Mouse (Mus musculus) heart, embryonic 14.5 days (tissue): ENCODE data around the gene Lcmt2. TPM values are rescaled to one million over a fixed set of nuclear protein-coding genes. Genes with fewer than 3 reads are reported as not detected.

Experiments used
- ATAC-seq: fragments of 200-750 bp; cut with Nextera tagmentation; 2 replicates; pipeline ENCODE4 v1.8.0; 2017; ENCODE audit warnings: low read depth, moderate TSS enrichment; ENCODE audit not compliant: insufficient number of reproducible peaks, insufficient read depth, low FRiP score
- H3K27ac ChIP-seq, 2 experiments: fragments of 200-500 bp in 1 of 2; fragments of 300-500 bp in 1 of 2; sonication (generic) in 1 of 2; replicated peaks in 1 of 2; 2 replicates each; pipeline ENCODE4 v1.5.1; 2012 to 2014; ENCODE audit warnings: low read depth in 2 of 2, low read length in 2 of 2, control low read depth in 1 of 2, mild to moderate bottlenecking in 1 of 2, mixed read lengths in 1 of 2; ENCODE audit not compliant: control insufficient read depth in 1 of 2, insufficient read depth in 1 of 2
- H3K27me3 ChIP-seq: fragments of 300-500 bp; sonication (generic); 2 replicates; pipeline ENCODE4 v1.6.1; 2014; ENCODE audit warnings: mild to moderate bottlenecking, low read length, control low read depth; ENCODE audit not compliant: control insufficient read depth, insufficient read depth
- H3K36me3 ChIP-seq: fragments of 300-500 bp; sonication (generic); 2 replicates; pipeline ENCODE4 v1.6.1; 2014; ENCODE audit warnings: mild to moderate bottlenecking, control low read depth, low read length, mixed read lengths; ENCODE audit not compliant: control insufficient read depth, insufficient read depth
- H3K4me1 ChIP-seq, 2 experiments: fragments of 200-500 bp in 1 of 2; fragments of 300-500 bp in 1 of 2; sonication (generic) in 1 of 2; 2 replicates each; pipeline ENCODE4 v1.6.1; 2012 to 2014; ENCODE audit warnings: low read length in 2 of 2, control low read depth in 1 of 2, mixed read lengths in 1 of 2; ENCODE audit not compliant: control insufficient read depth in 2 of 2, insufficient read depth in 2 of 2
- H3K4me2 ChIP-seq: fragments of 300-500 bp; sonication (generic); 2 replicates; pipeline ENCODE4 v1.6.1; 2014; ENCODE audit warnings: mild to moderate bottlenecking, low read length
- H3K4me3 ChIP-seq, 2 experiments: fragments of 200-500 bp in 1 of 2; fragments of 300-500 bp in 1 of 2; sonication (generic) in 1 of 2; 2 replicates each; pipeline ENCODE4 v1.5.1; 2012 to 2014; ENCODE audit warnings: low read length in 2 of 2, mild to moderate bottlenecking in 2 of 2, control low read depth in 1 of 2, low read depth in 1 of 2, moderate library complexity in 1 of 2; ENCODE audit not compliant: control insufficient read depth in 1 of 2, insufficient read depth in 1 of 2
- H3K9ac ChIP-seq: fragments of 300-500 bp; sonication (generic); 2 replicates; pipeline ENCODE4 v1.6.1; 2014; ENCODE audit warnings: mild to moderate bottlenecking, low read length
- H3K9me3 ChIP-seq: fragments of 300-500 bp; sonication (generic); 2 replicates; pipeline ENCODE4 v1.6.1; 2016; ENCODE audit warnings: low read length, control low read depth; ENCODE audit not compliant: control insufficient read depth
- WGBS: fragments of 180-500 bp; shearing (Covaris S2); extraction: QIAGEN DNeasy Blood & Tissue Kit; methylation state at CpG from one replicate; pipeline ENCODE4 v1.1.7; 2014; 5-methylcytosine and 5-hydroxymethylcytosine counted together
- polyA plus RNA-seq: library from polyadenylated mRNA; unstranded; fragments of >200 nt; fragmentation: Nextera tagmentation; extraction: Ambion mirVana; gene quantifications from 2 replicates; pipeline ENCODE4 v1.2.1, GENCODE M21; 2014

Lcmt2 gene
- polyA plus RNA-seq, 1 experiment from 2014 or later, result 16.9 TPM

- peaks cover 38% of the 10 kb centered on the region for H3K36me3 ChIP-seq
- peak overlapping the region; percentile 91 for H3K9ac ChIP-seq
- peak overlapping the region; percentile 69 to 90; a peak in 3 of 4 replicates for H3K27ac ChIP-seq
- H3K4me1 ChIP-seq, result peaks cover 5 to 16% of the 10 kb centered on the region in 2 experiments
- no peak for ATAC-seq
- peak overlapping the region; percentile 59 to 82 for H3K4me3 ChIP-seq
- peak overlapping the region; percentile 97 for H3K4me2 ChIP-seq
- no peaks in the 10 kb centered on the region for H3K9me3 ChIP-seq
- WGBS, result 4% methylated on average over 9 of the region's 9 CpGs
- H3K27me3 ChIP-seq, result no peaks in the 10 kb centered on the region
Measured at GRCm38 (mm10) chr2:121169902-121170301, 29.4 kb upstream of the Lcmt2 start.

- H3K27me3 ChIP-seq, result no peaks in the 10 kb centered on the region
- 45% methylated on average over 4 of the region's 4 CpGs for WGBS
- ATAC-seq, result no peak
- H3K36me3 ChIP-seq, result peaks cover 39% of the 10 kb centered on the region
- no peak overlapping the region for H3K27ac ChIP-seq
- H3K9me3 ChIP-seq, result no peaks in the 10 kb centered on the region
- H3K4me3 ChIP-seq, result peak overlapping the region; percentile 5 to 82; a peak in 3 of 4 replicates
- peak overlapping the region; percentile 97 for H3K4me2 ChIP-seq
- peak overlapping the region; percentile 91 for H3K9ac ChIP-seq
- peaks cover 5 to 16% of the 10 kb centered on the region in 2 experiments for H3K4me1 ChIP-seq
Measured at GRCm38 (mm10) chr2:121169173-121169572, 28.7 kb upstream of the Lcmt2 start.

- H3K27ac ChIP-seq, result no peak overlapping the region
- peaks cover 72% of the 10 kb centered on the region for H3K36me3 ChIP-seq
- no peaks in the 10 kb centered on the region for H3K4me1 ChIP-seq
- no peak overlapping the region for H3K4me2 ChIP-seq
- H3K9ac ChIP-seq, result no peak overlapping the region
- 83% methylated on average over 3 of the region's 3 CpGs for WGBS
- no peaks in the 10 kb centered on the region for H3K27me3 ChIP-seq
- no peak overlapping the region for H3K4me3 ChIP-seq
- H3K9me3 ChIP-seq, result no peaks in the 10 kb centered on the region
- ATAC-seq, result no peak
Measured at GRCm38 (mm10) chr2:121153100-121153499, 12.6 kb upstream of the Lcmt2 start.

- no peak for ATAC-seq
- Histone ChIP-seq H3K4me3 (no peak overlapping the region), H3K9ac (no peak overlapping the region), H3K4me1 (no peaks in the 10 kb centered on the region), H3K27me3 (no peaks in the 10 kb centered on the region), H3K9me3 (no peaks in the 10 kb centered on the region), H3K4me2 (no peak overlapping the region), H3K27ac (no peak overlapping the region), H3K36me3 (peaks cover 75% of the 10 kb centered on the region)
- 82% methylated on average over 5 of the region's 5 CpGs for WGBS
Measured at GRCm38 (mm10) chr2:121149679-121150078, 9.2 kb upstream of the Lcmt2 start.

- Histone ChIP-seq H3K4me2 (no peak overlapping the region), H3K27me3 (no peaks in the 10 kb centered on the region), H3K27ac (no peak overlapping the region), H3K9me3 (no peaks in the 10 kb centered on the region), H3K4me1 (peaks cover 10 to 30% of the 10 kb centered on the region in 2 experiments), H3K9ac (no peak overlapping the region), H3K36me3 (peaks cover 50% of the 10 kb centered on the region), H3K4me3 (no peak overlapping the region)
- 71% methylated on average over 2 of the region's 2 CpGs for WGBS
- ATAC-seq, result no peak
Measured at GRCm38 (mm10) chr2:121142415-121142814, 2.0 kb upstream of the Lcmt2 start.

- peak overlapping the region; percentile 93 to 98; a peak in 3 of 4 replicates for H3K27ac ChIP-seq
- peak overlapping the region; percentile 95 for H3K4me2 ChIP-seq
- no peaks in the 10 kb centered on the region for H3K9me3 ChIP-seq
- H3K9ac ChIP-seq, result peak overlapping the region; percentile 94
- 73% methylated on average over 16 of the region's 16 CpGs for WGBS
- no peak for ATAC-seq
- H3K4me1 ChIP-seq, result peaks cover 10 to 30% of the 10 kb centered on the region in 2 experiments
- H3K27me3 ChIP-seq, result no peaks in the 10 kb centered on the region
- peaks cover 40% of the 10 kb centered on the region for H3K36me3 ChIP-seq
- H3K4me3 ChIP-seq, result peak overlapping the region; percentile 71 to 89; a peak in 3 of 4 replicates
Measured at GRCm38 (mm10) chr2:121141216-121142035, 973 bp upstream of the Lcmt2 start.

GRCm38 (mm10) chr2:121139266-121140017, 1.0 kb downstream of the Lcmt2 start:
- WGBS, result 32% methylated on average over 29 of the region's 29 CpGs
- peak overlapping the region; percentile 95 for H3K4me2 ChIP-seq

More at GRCm38 (mm10) chr2:121139266-121140017, 1.0 kb downstream of the Lcmt2 start:
- H3K36me3 ChIP-seq, result peaks cover 27% of the 10 kb centered on the region
- H3K4me3 ChIP-seq, result peak overlapping the region; percentile 71 to 89
- peak overlapping the region; percentile 94 for H3K9ac ChIP-seq
- H3K27ac ChIP-seq, result peak overlapping the region; percentile 93 to 99
- no peaks in the 10 kb centered on the region for H3K9me3 ChIP-seq
- ATAC-seq, result peak; percentile 10; the same call in 1 of the 2 replicates
- no peaks in the 10 kb centered on the region for H3K27me3 ChIP-seq
- peaks cover 10 to 30% of the 10 kb centered on the region in 2 experiments for H3K4me1 ChIP-seq
